Mouse (Mus musculus) spleen, embryonic (tissue): ENCODE results near the gene Cyp2d22.

Experiments used
- CTCF ChIA-PET: fragments of 350-600 bp; sonication (Branson Sonifier 250); formaldehyde crosslinking; loops from one replicate; lab custom pipeline; 2022; lab: Charles Lee

Gene Cyp2d22

GRCm38 (mm10) chr15:82347303-82347676 lies 32.8 kb downstream of the Cyp2d22 start:
- CTCF ChIA-PET: interaction anchor here (0.9 kb wide), 1 partner anchor 10 kb away, joined by 4 read pairs; no protein-coding TSS in a partner anchor

DNA sequence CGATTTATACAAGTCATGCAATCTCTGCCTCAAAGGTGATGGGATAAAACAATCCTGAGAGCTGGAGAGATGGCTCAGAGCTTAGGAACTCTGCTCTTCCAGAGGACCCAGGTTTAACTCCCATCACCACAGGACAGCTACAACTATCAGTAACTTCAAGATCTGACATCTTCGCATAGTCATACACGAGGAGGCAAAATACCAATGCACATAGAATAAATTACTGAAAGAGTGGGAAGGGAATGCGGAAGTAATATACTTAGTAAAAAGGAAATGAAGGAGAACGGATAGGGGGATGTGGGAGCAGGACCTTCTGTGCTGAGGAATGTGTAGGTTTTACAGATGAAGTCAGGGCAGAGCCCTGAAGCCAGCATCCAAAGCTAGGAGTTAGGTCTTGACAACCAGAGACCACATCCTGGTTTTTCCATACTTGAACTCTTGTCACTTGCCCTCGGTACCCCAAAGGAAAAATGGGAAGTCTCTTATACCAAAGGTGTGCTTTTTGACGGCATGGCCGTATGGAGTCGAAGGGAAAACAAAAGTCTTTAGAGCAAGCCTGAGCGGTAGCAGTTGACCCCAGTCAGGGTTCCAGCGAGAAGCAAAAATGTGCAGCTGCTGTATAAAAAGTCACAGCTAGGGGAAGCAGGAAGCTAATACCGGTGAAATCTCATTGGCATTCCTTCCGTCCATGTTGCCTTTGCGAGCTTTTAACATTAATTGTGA lies 33.3 kb downstream of the Cyp2d22 start:
- CTCF ChIA-PET: interaction anchor here (0.9 kb wide), 1 partner anchor 9 kb away, joined by 4 read pairs; no protein-coding TSS in a partner anchor

DNA sequence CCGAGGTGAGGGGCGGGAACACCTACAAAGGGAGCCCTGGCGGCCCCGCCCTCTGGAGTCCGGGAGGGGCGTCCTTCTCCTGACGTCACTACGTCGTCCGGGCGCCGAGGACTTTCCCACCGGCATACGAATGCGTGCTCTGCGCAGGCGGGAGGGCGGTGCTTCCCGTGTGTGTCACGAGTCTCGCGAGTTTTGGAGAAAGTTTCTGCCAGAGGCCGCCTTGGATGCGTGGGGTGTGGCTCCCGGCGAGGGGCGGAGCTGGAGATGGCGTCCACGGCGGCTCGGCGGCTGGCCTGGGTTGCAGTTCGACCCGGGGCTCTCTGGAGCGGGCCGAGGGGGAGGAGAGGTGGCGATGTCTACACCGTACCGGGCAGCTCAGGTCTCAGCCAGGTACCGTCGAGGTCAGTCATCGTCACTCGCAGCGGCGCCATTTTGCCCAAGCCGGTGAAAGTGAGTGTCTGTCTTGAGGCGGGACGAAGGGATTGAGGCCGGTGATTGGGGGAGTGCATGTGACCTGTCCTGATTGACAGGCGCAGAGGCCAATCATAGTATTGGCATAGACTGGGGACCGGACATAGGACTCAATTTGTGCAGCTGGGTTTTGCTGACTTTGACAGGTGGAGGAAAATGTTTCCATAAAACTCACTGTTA lies 34.1 kb downstream of the Cyp2d22 start:
- CTCF ChIA-PET: no interaction called here

GRCm38 (mm10) chr15:82344971-82345370 lies 35.1 kb downstream of the Cyp2d22 start:
- CTCF ChIA-PET: no interaction called here

DNA sequence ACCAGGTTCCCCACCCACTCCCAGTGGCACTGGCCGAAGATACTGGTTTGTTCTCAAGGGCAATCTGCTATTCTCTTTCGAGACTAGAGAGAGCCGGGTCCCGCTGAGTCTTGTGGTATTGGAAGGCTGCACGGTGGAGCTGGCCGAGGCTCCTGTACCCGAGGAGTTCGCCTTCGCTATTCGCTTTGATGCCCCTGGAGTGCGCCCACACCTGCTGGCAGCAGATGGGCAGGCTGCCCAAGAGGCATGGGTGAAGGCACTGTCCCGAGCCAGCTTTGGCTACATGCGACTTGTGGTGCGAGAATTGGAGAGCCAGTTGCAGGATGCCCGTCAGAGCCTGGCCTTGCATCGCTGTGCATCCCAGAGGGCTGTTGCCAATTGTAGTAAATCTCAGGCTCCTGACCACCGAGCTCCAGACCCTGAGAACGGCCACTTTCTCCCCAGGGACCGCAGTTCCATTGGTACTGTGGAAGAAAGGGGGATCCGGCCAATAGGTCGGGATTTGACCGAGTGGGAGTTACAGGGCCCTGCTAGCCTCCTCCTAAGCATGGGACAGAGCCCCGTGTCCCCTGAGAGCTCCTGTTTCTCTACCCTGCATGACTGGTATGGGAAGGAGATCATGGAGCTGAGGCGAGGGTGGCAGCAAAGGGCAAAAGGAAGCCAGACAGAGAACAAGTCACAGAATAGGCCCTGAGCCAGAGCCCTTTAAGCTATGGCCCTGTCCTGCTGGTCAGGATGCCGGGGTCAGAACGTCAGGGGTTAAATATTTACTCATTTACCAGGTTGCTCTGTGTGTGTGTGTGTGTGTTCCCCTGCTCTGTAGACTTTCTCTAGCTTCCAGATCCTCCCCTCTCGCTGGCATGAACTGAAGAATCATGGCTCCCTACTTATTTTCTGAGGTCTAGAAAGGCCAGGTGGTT lies 36.4 kb downstream of the Cyp2d22 start:
- CTCF ChIA-PET: no interaction called here

DNA sequence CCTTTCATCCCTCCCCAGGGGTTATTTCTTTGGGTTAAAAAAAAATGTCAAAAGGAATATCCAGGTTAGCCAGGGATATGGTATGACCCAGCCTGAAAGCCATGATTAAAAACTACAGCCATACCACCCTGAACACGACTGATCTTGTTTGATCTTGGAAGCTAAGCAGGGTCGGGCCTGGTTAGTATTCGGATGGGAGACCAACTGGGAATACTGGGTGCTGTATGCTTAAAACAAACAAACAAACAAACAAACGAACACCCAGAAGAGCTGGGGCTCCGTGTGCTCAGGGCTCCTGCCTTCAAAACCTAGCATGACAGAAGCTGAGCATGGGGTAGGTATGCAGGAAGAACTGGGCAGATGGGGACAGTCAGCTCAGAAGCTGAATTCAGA lies 37.5 kb downstream of the Cyp2d22 start:
- CTCF ChIA-PET: no interaction called here

- CTCF ChIA-PET: no interaction called here
These were observed 38.2 kb downstream of the Cyp2d22 start for GRCm38 (mm10) chr15:82341675-82342542.

DNA sequence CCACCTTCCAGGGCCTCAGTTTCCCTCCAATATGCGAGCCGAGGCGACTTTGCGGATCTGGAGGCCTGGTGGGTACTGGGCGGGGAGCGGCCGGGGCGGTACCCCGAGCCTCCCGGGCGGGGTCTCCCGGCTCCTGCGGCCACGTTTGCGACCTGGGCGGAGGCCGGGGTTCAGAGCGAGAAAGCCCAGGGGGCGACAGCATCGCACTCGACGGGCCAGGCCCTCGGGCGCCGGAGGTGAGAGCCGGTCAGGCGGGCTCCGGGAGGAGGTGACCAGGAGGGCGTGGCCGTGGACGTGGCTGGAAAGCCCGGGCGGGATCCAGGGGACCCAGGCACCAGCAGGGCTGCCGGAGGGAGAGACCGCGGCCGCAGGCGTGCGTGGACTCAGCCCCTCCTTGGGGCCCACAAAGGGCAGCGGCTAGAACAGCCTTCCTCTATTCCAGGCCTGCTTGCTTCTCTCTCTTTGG lies 39.0 kb downstream of the Cyp2d22 start:
- CTCF ChIA-PET: no interaction called here

DNA sequence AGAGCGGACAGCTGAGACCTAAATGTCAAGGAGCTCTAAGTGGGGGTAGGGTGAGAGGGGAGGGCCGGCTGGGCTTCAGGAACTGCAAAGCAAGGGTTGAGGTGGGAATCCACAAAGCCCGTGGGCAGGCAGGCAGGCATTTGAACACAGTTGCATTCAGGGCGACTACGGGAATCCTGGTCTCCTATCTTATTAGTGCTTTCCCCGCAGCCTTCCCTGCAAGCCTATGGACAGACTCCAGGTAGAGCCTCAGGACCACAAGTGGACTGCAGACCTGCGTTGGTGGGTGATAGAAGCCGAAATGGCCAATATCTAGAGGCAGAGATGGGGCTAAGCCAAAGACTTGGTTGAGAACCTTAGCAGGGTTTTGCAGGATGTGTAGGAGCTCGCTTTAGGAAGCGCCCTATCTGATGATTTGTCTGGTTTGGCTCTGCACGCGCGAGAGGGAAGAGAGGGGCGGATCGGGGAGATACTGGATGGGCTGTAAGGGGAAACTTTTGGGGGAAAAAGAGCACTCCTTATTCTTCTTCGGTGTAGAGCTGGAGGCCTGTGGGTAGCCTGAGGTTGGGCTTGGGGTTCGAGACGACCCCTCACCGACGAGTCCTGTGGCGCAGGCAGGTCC lies 39.5 kb downstream of the Cyp2d22 start:
- CTCF ChIA-PET: no interaction called here

GRCm38 (mm10) chr15:82339634-82340254 lies 40.3 kb downstream of the Cyp2d22 start:
- CTCF ChIA-PET: no interaction called here

GRCm38 (mm10) chr15:82339150-82339549 lies 40.9 kb downstream of the Cyp2d22 start:
- CTCF ChIA-PET: no interaction called here

DNA sequence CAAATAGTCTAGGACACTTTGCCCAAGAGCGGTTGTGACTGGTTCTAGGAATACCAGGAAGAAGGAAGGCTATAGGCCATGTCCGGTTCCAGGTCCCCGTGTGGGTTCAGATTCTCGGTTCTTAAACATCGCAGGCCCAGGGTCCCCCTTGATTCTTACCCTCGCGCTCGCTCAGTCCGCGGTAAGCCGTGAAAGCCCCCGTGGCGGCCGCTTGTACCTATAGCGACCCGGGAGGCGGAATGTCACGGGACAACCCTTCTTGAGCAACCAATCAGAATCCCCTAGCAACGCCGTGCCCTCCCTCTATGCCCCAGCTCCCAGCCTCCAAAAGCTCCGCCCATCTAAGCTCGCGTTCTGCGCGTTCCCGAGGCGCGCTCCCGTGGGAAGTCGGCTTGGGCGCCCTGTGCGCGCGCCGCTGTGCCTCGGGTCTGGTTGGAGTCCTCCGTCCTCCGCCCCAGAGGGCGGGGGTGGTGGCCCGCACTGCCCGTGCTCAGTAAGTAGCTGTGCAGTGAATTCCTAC lies 41.4 kb downstream of the Cyp2d22 start, which contains the start of the genes Naga, Pheta2 and Smdt1:
Gene Naga, minus strand, starts transcription at position 333 of the 520 bp plus-strand sequence.
Gene Pheta2, plus strand, starts transcription at position 350 of the 520 bp plus-strand sequence.
Gene Smdt1, plus strand, starts transcription at position 367 of the 520 bp plus-strand sequence.
- CTCF ChIA-PET: no interaction called here

GRCm38 (mm10) chr15:82337875-82338274 lies 42.2 kb downstream of the Cyp2d22 start:
- CTCF ChIA-PET: interaction anchor here (0.9 kb wide), 1 partner anchor 9 kb away, joined by 4 read pairs; no protein-coding TSS in a partner anchor

GRCm38 (mm10) chr15:82336629-82337028 lies 43.4 kb downstream of the Cyp2d22 start:
- CTCF ChIA-PET: no interaction called here

DNA sequence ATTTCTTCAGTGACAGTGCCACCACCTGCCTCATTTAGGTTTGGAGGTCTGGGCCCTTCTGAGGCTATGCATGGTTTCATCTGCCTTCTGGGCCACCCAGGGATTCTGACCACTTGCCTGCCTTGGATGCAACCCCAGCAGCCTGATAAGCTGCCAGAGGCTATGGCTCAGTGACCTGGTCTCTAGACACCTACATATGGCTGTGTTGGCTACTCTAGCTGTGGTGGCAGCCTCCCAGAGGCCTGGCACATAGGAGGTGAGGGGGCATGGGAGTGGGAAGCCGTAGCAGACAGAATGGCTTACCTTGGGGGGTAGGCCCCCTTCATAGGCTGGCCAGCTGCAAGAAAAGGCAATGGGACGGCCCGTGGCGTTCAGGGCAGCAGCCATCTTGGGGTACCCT lies 44.9 kb downstream of the Cyp2d22 start:
- CTCF ChIA-PET: no interaction called here

GRCm38 (mm10) chr15:82325382-82325781 lies 54.7 kb downstream of the Cyp2d22 start:
- CTCF ChIA-PET: no interaction called here

GRCm38 (mm10) chr15:82322195-82322594 lies 57.9 kb downstream of the Cyp2d22 start:
- CTCF ChIA-PET: no interaction called here
